Mouse (Mus musculus) cortical plate, adult 2 months (tissue): ENCODE measurements at regions not wholly inside any gene's neighbourhood (a gene's known extent, or its start where the extent isn't known, plus 50 kb on each side); places are given as distances from the start of the nearest gene placed in this dataset.

Experiments used
- CTCF ChIP-seq: fragments of 200-500 bp; IDR thresholded peaks from 2 replicates; pipeline ENCODE4 v1.5.1; 2011; ENCODE audit warnings: mild to moderate bottlenecking, control low read depth, low read length; ENCODE audit not compliant: insufficient read depth; ENCODE audit errors: extremely low read depth
- POLR2A ChIP-seq: fragments of 200-500 bp; IDR thresholded peaks from 2 replicates; pipeline ENCODE4 v1.6.1; 2011; ENCODE audit warnings: mild to moderate bottlenecking, low read length, control low read depth; ENCODE audit not compliant: insufficient read depth; ENCODE audit errors: extremely low read depth

DNA sequence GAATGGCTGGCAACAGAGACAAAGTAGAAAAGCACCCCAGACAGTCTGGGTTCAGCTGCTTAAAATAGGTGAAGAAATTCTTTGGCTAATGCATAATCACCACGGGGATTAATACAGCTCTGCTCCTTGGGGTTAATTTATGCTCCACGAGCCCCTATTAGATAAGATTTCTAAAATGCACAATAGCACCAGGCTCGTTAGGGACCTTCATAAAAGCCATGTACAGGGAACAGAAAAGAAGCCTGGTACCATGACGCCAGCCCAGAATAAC, 2035.3 kb upstream of the Lrrc6 start:
- no peak for TF ChIP-seq CTCF
- TF ChIP-seq POLR2A: no peak
